Mouse (Mus musculus) hindbrain, embryonic 16.5 days (tissue): ENCODE measurements at regions not wholly inside any gene's neighbourhood (a gene's known extent, or its start where the extent isn't known, plus 50 kb on each side); places are given as distances from the start of the nearest gene placed in this dataset.

Source experiments
- ATAC-seq: fragments of 200-750 bp; cut with Nextera tagmentation; 2 replicates; pipeline ENCODE4 v1.8.0; 2017; ENCODE audit warnings: moderate TSS enrichment, moderate library complexity
- H3K27ac ChIP-seq: fragments of 300-500 bp; sonication (generic); 2 replicates; pipeline ENCODE4 v1.5.1; 2014; ENCODE audit warnings: low read depth, mild to moderate bottlenecking, control low read depth, low read length, moderate library complexity
- H3K27me3 ChIP-seq: fragments of 300-500 bp; sonication (generic); replicated peaks from 2 replicates; pipeline ENCODE4 v1.6.1; 2014; ENCODE audit warnings: low read length; ENCODE audit not compliant: control insufficient read depth, insufficient read depth
- H3K36me3 ChIP-seq: fragments of 300-500 bp; sonication (generic); 2 replicates; pipeline ENCODE4 v1.6.1; 2014; ENCODE audit warnings: mild to moderate bottlenecking, low read length, moderate library complexity, mixed read lengths; ENCODE audit not compliant: control insufficient read depth, insufficient read depth
- H3K4me1 ChIP-seq: fragments of 300-500 bp; sonication (generic); 2 replicates; pipeline ENCODE4 v1.6.1; 2014; ENCODE audit warnings: low read depth, low read length; ENCODE audit not compliant: control insufficient read depth, insufficient read depth
- H3K4me2 ChIP-seq: fragments of 300-500 bp; sonication (generic); 2 replicates; pipeline ENCODE4 v1.6.1; 2014; ENCODE audit warnings: mild to moderate bottlenecking, low read length, control low read depth, moderate library complexity
- H3K4me3 ChIP-seq: fragments of 300-500 bp; sonication (generic); 2 replicates; pipeline ENCODE4 v1.5.1; 2014; ENCODE audit warnings: mild to moderate bottlenecking, low read length, control low read depth, moderate library complexity
- H3K9ac ChIP-seq: fragments of 300-500 bp; sonication (generic); 2 replicates; pipeline ENCODE4 v1.6.1; 2014; ENCODE audit warnings: low read depth, mild to moderate bottlenecking, control low read depth, low read length, moderate library complexity
- H3K9me3 ChIP-seq: fragments of 300-500 bp; sonication (generic); 2 replicates; pipeline ENCODE4 v1.6.1; 2014; ENCODE audit warnings: mild to moderate bottlenecking, low read length, moderate library complexity; ENCODE audit not compliant: control insufficient read depth
- WGBS: fragments of 180-500 bp; shearing (Covaris S2); extraction: QIAGEN DNeasy Blood & Tissue Kit; methylation state at CpG from one replicate; pipeline ENCODE4 v1.1.7; 2014; 5-methylcytosine and 5-hydroxymethylcytosine counted together

DNA sequence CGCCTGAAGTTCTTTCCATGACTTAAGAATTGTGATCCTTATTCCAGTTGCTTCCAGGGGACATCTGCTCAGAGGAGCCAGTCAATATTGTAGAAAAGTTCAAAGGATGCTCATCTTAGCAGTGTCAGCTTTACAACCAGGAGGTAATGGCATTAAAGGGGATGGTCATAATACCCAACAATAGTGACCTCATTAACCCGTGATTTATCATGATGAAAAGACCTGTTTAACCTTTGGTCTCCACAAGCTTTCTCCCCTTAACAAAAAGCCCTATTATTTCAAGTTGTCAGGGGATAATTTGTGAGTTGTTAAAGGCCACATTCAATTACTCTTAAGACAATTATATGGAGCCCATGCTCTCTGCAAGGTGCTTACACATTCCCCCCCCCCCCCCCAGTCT is 54.3 kb upstream of the Htatip2 start:
- Histone ChIP-seq H3K27ac (no peak overlapping the region), H3K36me3 (no peaks in the 10 kb centered on the region), H3K4me2 (no peak overlapping the region), H3K9ac (no peak overlapping the region), H3K27me3 (peaks cover 82% of the 10 kb centered on the region), H3K4me1 (no peaks in the 10 kb centered on the region; the same call in 1 of the 2 replicates), H3K4me3 (no peak overlapping the region), H3K9me3 (no peaks in the 10 kb centered on the region)
- 17% methylated on average over 2 of the region's 2 CpGs for WGBS
- ATAC-seq: no peak

DNA sequence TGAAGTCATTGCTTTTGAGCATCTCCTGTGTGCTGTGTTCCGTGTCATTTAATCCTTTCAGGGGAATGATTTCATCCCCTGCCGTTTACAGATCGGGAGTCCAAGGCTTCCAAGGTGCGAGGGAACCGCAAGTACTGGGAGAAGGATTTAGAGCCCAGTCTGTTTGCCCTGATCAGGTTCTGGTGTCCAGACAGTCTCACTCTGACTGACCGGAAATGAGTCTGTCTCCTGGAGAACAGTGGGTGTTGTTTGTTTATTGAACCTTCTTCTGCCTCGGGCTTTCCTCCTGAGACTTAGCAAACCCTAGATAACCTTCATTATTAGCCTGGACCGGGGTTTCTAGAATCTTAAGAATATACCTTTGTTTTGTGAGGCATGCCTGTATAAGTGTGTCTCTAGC is 58.2 kb upstream of the Htatip2 start:
- WGBS: 25% methylated on average over 8 of the region's 8 CpGs

DNA sequence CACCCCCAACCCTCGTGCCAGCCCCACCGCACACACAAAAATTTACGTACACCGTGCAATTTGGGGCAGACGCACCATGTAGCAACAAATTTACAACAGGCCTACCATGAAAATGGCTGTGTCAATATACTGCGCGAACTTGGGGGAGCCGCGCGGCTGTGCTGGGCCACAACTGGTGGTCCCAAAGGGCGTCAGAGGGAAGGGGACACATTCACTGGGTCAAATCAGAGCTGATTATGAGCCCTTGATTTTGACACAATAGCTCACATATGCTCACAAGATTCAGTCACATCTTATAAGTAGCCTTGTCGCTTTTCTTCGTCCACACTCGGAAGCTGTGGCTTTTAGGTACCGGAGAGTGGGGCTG is 58.9 kb upstream of the Htatip2 start:
- 31% methylated on average over 15 of the region's 15 CpGs for WGBS

More for the DNA sequence above, 58.2 kb upstream of the Htatip2 start:
- no peaks in the 10 kb centered on the region for H3K36me3 ChIP-seq
- H3K27ac ChIP-seq: no peak overlapping the region
- H3K4me2 ChIP-seq: no peak overlapping the region
- H3K9me3 ChIP-seq: no peaks in the 10 kb centered on the region
- no peak for ATAC-seq
- no peak overlapping the region for H3K4me3 ChIP-seq
- H3K9ac ChIP-seq: no peak overlapping the region
- H3K4me1 ChIP-seq: no peaks in the 10 kb centered on the region; the same call in 1 of the 2 replicates
- peaks cover 88% of the 10 kb centered on the region for H3K27me3 ChIP-seq

DNA sequence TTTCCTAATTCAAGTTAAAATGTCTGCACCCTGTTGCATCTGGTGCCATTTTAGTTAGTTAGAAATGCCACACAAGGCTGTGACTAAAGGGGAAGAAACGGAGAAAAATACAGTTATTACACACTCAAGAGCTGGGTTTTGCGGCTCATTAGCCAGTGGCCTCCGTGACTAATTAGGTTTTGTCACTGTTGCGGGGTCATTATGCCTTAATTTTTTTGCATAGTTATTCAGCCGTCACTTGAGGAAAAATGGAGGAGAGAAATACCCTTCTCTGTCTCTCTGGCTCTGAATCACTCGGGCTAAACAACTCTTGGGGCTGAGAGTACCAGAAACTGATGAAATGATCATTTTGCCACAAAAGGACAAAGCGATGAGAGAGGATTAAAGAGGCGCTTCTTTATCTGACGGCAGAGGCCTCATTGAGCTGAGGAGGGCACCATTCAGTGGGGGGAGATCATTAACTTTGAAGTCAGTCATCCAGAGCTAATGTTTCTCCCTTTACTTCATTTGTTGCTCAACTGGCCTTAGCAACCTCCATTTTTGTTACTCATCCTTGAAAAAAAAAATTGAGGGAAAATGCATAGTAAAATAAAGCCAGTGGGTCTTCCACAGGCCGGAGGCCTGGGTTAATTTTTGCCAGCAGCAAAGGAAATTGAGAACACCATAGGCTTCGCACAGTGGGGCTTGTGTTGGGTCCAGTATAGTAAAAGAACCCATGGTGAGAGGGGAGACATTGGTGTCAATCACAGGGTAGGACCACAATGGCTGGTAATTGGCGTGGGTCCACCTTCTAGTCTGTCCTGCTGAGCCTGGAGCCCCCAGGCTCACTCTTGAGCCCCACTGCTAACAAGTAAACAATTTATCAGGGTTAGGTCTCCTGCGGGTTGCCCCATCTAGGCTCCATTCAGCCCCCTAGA is 59.5 kb upstream of the Htatip2 start:
- H3K27ac ChIP-seq: no peak overlapping the region
- no peak overlapping the region for H3K4me3 ChIP-seq
- no peak overlapping the region for H3K4me2 ChIP-seq
- ATAC-seq: peak; percentile 85
- no peaks in the 10 kb centered on the region; the same call in 1 of the 2 replicates for H3K4me1 ChIP-seq
- no peaks in the 10 kb centered on the region for H3K36me3 ChIP-seq
- 16% methylated on average over 13 of the region's 13 CpGs for WGBS
- no peaks in the 10 kb centered on the region for H3K9me3 ChIP-seq
- no peak overlapping the region for H3K9ac ChIP-seq
- peaks cover 82% of the 10 kb centered on the region for H3K27me3 ChIP-seq

More for the DNA sequence above, 58.9 kb upstream of the Htatip2 start:
- no peak; the same call in 1 of the 2 replicates for ATAC-seq
- H3K36me3 ChIP-seq: no peaks in the 10 kb centered on the region
- no peak overlapping the region for H3K4me2 ChIP-seq
- H3K27me3 ChIP-seq: peaks cover 85% of the 10 kb centered on the region
- H3K4me1 ChIP-seq: no peaks in the 10 kb centered on the region; the same call in 1 of the 2 replicates
- no peaks in the 10 kb centered on the region for H3K9me3 ChIP-seq
- no peak overlapping the region for H3K4me3 ChIP-seq
- H3K9ac ChIP-seq: no peak overlapping the region
- no peak overlapping the region for H3K27ac ChIP-seq

DNA sequence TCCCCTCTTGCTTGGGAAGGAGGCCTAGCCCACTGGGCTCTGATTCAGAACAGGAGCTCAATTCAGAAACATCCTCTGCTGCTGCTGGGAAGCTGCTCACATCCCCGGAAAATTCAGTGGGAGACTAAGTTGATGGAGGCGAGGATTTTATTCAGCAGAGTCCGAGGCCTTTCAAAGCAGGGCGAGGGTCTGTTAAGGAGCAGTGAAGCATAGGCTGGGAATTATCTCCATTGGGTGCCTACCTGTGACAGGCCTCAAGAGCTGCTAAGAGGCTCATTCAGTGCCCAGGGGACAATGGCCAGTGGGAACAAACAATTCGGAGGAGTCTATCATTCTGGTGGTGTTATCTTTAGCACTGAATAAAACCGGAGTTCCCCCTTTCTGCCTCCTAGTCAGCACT is 59.6 kb upstream of the Dbx1 start:
- no peaks in the 10 kb centered on the region for H3K36me3 ChIP-seq
- no peak for ATAC-seq
- H3K27me3 ChIP-seq: peaks cover 74% of the 10 kb centered on the region
- 21% methylated on average over 6 of the region's 6 CpGs for WGBS
- no peak overlapping the region for H3K9ac ChIP-seq
- H3K9me3 ChIP-seq: no peaks in the 10 kb centered on the region
- no peak overlapping the region for H3K27ac ChIP-seq
- no peak overlapping the region for H3K4me3 ChIP-seq
- H3K4me1 ChIP-seq: no peaks in the 10 kb centered on the region; the same call in 1 of the 2 replicates
- H3K4me2 ChIP-seq: no peak overlapping the region

- Histone ChIP-seq H3K9ac (no peak overlapping the region), H3K4me2 (no peak overlapping the region), H3K27me3 (peaks cover 75% of the 10 kb centered on the region), H3K4me3 (no peak overlapping the region), H3K27ac (no peak overlapping the region), H3K9me3 (no peaks in the 10 kb centered on the region), H3K36me3 (no peaks in the 10 kb centered on the region), H3K4me1 (no peaks in the 10 kb centered on the region; the same call in 1 of the 2 replicates)
- WGBS: 35% methylated on average over 6 of the region's 6 CpGs
- ATAC-seq: no peak
These were observed 52.9 kb upstream of the Dbx1 start for GRCm38 (mm10) chr7:49689546-49689945.

DNA sequence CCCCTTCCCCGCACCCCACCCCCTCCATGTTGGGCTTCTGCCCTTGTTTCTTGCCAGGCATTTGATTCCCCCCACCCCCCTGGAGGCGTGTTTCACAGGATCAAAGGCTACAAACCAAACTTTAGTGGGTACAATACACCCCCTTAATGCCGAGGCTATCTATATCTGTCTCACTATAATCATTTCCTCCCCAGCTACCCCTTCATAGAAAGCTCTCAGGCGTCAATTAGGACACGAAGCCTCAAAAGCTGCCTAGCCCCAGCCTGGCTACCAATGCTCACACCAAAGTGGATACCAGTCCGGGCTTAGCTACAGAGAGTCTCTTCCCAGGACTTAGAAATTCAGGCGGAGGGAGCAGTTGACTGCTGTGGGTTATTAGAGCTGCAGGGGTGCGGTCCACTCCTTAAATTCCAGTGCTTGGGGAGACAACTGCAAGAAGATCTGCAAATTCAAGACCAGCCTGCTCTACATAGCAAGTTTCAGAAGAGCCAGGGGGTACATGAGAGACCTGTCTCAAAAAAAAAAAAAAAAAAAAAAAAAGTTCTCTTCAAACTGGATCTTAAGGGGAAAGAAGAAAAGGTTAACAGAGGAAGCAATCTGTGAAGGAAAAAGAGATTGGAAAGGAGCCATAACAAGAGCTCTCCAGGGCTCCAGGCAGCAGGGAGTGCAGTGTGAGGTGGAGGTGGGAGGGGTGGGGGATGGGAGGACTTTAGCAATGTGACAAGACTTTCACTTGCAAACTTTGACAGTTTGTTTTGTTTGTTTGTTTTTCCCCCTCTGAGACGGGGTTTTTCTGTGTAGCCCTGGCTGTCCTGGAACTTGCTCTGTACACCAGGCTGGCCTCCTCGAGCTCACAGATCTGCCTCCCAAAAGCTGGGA is 52.1 kb upstream of the Dbx1 start:
- ATAC-seq: no peak
- Histone ChIP-seq H3K36me3 (no peaks in the 10 kb centered on the region), H3K4me1 (no peaks in the 10 kb centered on the region; the same call in 1 of the 2 replicates), H3K4me3 (no peak overlapping the region), H3K4me2 (no peak overlapping the region), H3K9ac (no peak overlapping the region), H3K27me3 (peaks cover 76% of the 10 kb centered on the region), H3K9me3 (no peaks in the 10 kb centered on the region), H3K27ac (no peak overlapping the region)
- 3% methylated on average over 10 of the region's 10 CpGs for whole genome bisulfite sequencing

DNA sequence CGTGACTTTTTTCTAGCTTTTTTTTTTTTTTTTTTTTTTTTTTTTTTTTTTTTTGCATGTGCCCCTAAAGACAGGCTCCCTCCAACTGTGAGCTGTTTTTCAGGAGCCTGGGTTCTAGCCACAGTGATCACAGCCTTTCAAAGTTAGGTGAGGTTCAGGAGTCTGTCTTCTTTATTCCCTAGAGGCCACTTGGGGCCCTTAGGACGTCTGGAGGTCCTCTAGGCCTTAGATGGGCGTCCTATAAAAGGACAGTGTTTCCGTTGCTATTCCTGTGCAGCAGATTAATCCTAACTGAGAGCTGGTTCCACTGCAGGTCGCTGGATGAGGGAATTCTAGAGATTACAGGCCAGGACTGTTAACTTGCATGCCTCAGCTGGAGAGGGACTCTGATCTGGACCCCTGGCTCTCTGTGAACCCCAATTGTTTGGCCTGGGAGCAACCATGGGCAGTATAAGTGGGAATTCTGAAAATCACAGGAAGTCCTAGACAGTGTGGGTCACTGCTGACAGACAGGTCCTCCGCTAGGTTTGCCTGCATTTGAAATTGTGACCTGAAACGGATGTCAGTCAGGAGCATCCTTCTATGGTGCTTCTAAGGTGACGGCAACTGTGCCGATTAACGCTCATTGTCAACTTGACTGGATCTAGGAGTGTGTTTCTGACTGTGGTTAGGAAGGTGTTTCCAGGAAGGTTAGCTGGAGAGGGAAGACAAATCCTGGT is 51.2 kb upstream of the Dbx1 start:
- no peaks in the 10 kb centered on the region; the same call in 1 of the 2 replicates for H3K4me1 ChIP-seq
- no peak for ATAC-seq
- no peak overlapping the region for H3K27ac ChIP-seq
- H3K9me3 ChIP-seq: no peaks in the 10 kb centered on the region
- 15% methylated on average over 10 of the region's 10 CpGs for WGBS
- H3K36me3 ChIP-seq: no peaks in the 10 kb centered on the region
- H3K4me3 ChIP-seq: no peak overlapping the region
- H3K27me3 ChIP-seq: peaks cover 74% of the 10 kb centered on the region
- H3K9ac ChIP-seq: no peak overlapping the region
- no peak overlapping the region for H3K4me2 ChIP-seq
